Mouse (Mus musculus) cerebellum, postnatal 25 days (tissue): ENCODE results near the gene B230104I21Rik.

ENCODE experiments used
- DNase-seq, 2 experiments: peaks; one replicate each; pipeline ENCODE4 v3.0.0; 2021; ENCODE audit warnings: mixed read lengths in 2 of 2

Gene B230104I21Rik

DNA sequence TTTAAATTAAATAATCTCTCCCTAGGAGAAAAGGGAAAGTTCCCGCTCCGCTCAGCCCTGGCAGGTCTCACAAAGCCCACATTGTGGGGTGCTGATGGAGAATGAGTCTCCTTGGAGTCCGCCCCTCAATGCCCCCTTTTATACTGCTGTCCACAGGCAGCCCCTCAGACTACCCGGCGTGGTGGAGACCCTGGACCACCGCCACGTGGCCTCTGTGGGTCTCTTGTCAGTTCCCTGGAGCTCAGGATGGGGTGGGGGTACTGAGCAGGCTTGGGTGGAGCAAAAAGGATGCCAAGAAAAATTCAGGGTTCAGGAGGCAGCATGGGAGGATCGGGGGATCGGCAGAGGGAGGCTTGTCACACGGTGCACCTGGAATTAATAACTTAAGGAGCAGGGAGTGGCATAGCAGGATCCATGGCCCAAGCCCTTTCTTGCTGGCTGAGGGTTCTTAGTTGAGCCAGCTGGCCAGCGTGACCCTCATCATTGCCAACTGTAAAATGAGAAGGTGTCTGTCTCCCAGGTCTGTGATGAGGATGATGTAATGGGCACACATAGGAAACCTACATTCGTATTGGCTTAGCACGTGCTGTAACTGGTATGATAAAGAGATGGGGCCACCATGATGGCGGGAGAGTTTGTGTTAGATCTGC lies 60.9 kb downstream of the B230104I21Rik start:
- no peak for DNase-seq
